Mouse (Mus musculus) hindbrain, embryonic 15.5 days (tissue): ENCODE measurements at regions not wholly inside any gene's neighbourhood (a gene's known extent, or its start where the extent isn't known, plus 50 kb on each side); places are given as distances from the start of the nearest gene placed in this dataset.

Source experiments
- ATAC-seq: fragments of 200-750 bp; cut with Nextera tagmentation; 2 replicates; pipeline ENCODE4 v1.8.0; 2017; ENCODE audit warnings: low read depth, moderate number of reproducible peaks, moderate TSS enrichment; ENCODE audit not compliant: low FRiP score
- H3K27ac ChIP-seq: fragments of 300-500 bp; sonication (generic); replicated peaks from 2 replicates; pipeline ENCODE4 v1.5.1; 2015; ENCODE audit warnings: mild to moderate bottlenecking, inconsistent platforms
- H3K27me3 ChIP-seq: fragments of 300-500 bp; sonication (generic); 2 replicates; pipeline ENCODE4 v1.6.1; 2015; ENCODE audit warnings: control low read depth, inconsistent platforms
- H3K36me3 ChIP-seq: fragments of 300-500 bp; sonication (generic); 2 replicates; pipeline ENCODE4 v1.6.1; 2015; ENCODE audit warnings: control low read depth, inconsistent platforms
- H3K4me1 ChIP-seq: fragments of 300-500 bp; sonication (generic); replicated peaks from 2 replicates; pipeline ENCODE4 v1.6.1; 2015; ENCODE audit warnings: control low read depth, inconsistent platforms
- H3K4me2 ChIP-seq: fragments of 300-500 bp; sonication (generic); 2 replicates; pipeline ENCODE4 v1.6.1; 2015; ENCODE audit warnings: moderate library complexity, mild to moderate bottlenecking, inconsistent platforms
- H3K4me3 ChIP-seq: fragments of 300-500 bp; sonication (generic); 2 replicates; pipeline ENCODE4 v1.5.1; 2015; ENCODE audit warnings: mild to moderate bottlenecking, inconsistent platforms
- H3K9ac ChIP-seq: fragments of 300-500 bp; sonication (generic); 2 replicates; pipeline ENCODE4 v1.6.1; 2015; ENCODE audit warnings: inconsistent platforms
- H3K9me3 ChIP-seq: fragments of 300-500 bp; sonication (generic); 2 replicates; pipeline ENCODE4 v1.6.1; 2016; ENCODE audit warnings: control low read depth, inconsistent platforms
- WGBS: fragments of 180-500 bp; shearing (Covaris S2); methylation state at CpG from one replicate; pipeline ENCODE4 v1.1.7; 2015; 5-methylcytosine and 5-hydroxymethylcytosine counted together

GRCm38 (mm10) chr9:97189646-97190045 lies 78.7 kb upstream of the Slc25a36 start:
- H3K4me3 ChIP-seq, result no peak overlapping the region
- H3K36me3 ChIP-seq, result no peaks in the 10 kb centered on the region
- WGBS, result 86% methylated on average over 4 of the region's 4 CpGs
- H3K4me2 ChIP-seq, result no peak overlapping the region
- no peak overlapping the region for H3K27ac ChIP-seq
- H3K9ac ChIP-seq, result no peak overlapping the region
- H3K9me3 ChIP-seq, result no peaks in the 10 kb centered on the region
- no peaks in the 10 kb centered on the region for H3K4me1 ChIP-seq
- no peak for ATAC-seq
- no peaks in the 10 kb centered on the region for H3K27me3 ChIP-seq

GRCm38 (mm10) chr9:97188616-97189330 lies 77.8 kb upstream of the Slc25a36 start:
- H3K27ac ChIP-seq, result no peak overlapping the region
- 86% methylated on average over 7 of the region's 7 CpGs for WGBS
- no peak for ATAC-seq

GRCm38 (mm10) chr9:97173230-97173951 lies 62.4 kb upstream of the Slc25a36 start:
- Histone ChIP-seq H3K4me3 (no peak overlapping the region), H3K9ac (no peak overlapping the region), H3K4me2 (no peak overlapping the region), H3K27me3 (no peaks in the 10 kb centered on the region), H3K4me1 (no peaks in the 10 kb centered on the region), H3K27ac (no peak overlapping the region), H3K9me3 (no peaks in the 10 kb centered on the region), H3K36me3 (no peaks in the 10 kb centered on the region)
- WGBS, result 78% methylated on average over 5 of the region's 5 CpGs
- ATAC-seq, result no peak

More at GRCm38 (mm10) chr9:97188616-97189330, 77.8 kb upstream of the Slc25a36 start:
- no peak overlapping the region for H3K4me2 ChIP-seq
- H3K4me3 ChIP-seq, result no peak overlapping the region
- H3K27me3 ChIP-seq, result no peaks in the 10 kb centered on the region
- H3K9ac ChIP-seq, result no peak overlapping the region
- no peaks in the 10 kb centered on the region for H3K4me1 ChIP-seq
- H3K36me3 ChIP-seq, result no peaks in the 10 kb centered on the region
- no peaks in the 10 kb centered on the region for H3K9me3 ChIP-seq

- Histone ChIP-seq H3K27ac (no peak overlapping the region), H3K4me3 (no peak overlapping the region), H3K9ac (no peak overlapping the region), H3K36me3 (no peaks in the 10 kb centered on the region), H3K4me1 (no peaks in the 10 kb centered on the region), H3K27me3 (no peaks in the 10 kb centered on the region), H3K4me2 (no peak overlapping the region), H3K9me3 (no peaks in the 10 kb centered on the region)
- WGBS, result 6% methylated on average over 3 of the region's 3 CpGs
- no peak for ATAC-seq
Observed at GRCm38 (mm10) chr9:97172075-97172474, 61.1 kb upstream of the Slc25a36 start.

GRCm38 (mm10) chr9:97171484-97171883 lies 60.5 kb upstream of the Slc25a36 start:
- Histone ChIP-seq H3K27ac (no peak overlapping the region), H3K27me3 (no peaks in the 10 kb centered on the region), H3K4me1 (no peaks in the 10 kb centered on the region), H3K4me2 (no peak overlapping the region), H3K9me3 (no peaks in the 10 kb centered on the region), H3K9ac (no peak overlapping the region), H3K4me3 (no peak overlapping the region), H3K36me3 (no peaks in the 10 kb centered on the region)
- ATAC-seq, result no peak
- 93% methylated on average over 4 of the region's 4 CpGs for WGBS

GRCm38 (mm10) chr9:97170836-97171235 lies 59.9 kb upstream of the Slc25a36 start:
- WGBS, result 53% methylated on average over 1 of the region's 1 CpGs
- Histone ChIP-seq H3K27me3 (no peaks in the 10 kb centered on the region), H3K9me3 (no peaks in the 10 kb centered on the region), H3K4me2 (no peak overlapping the region), H3K36me3 (no peaks in the 10 kb centered on the region), H3K4me3 (no peak overlapping the region), H3K4me1 (no peaks in the 10 kb centered on the region), H3K27ac (no peak overlapping the region), H3K9ac (no peak overlapping the region)
- ATAC-seq, result no peak

GRCm38 (mm10) chr9:97162465-97162864 lies 51.5 kb upstream of the Slc25a36 start:
- Histone ChIP-seq H3K4me3 (no peak overlapping the region), H3K4me2 (no peak overlapping the region), H3K27me3 (no peaks in the 10 kb centered on the region), H3K36me3 (no peaks in the 10 kb centered on the region), H3K27ac (no peak overlapping the region), H3K9ac (no peak overlapping the region), H3K9me3 (no peaks in the 10 kb centered on the region), H3K4me1 (no peaks in the 10 kb centered on the region)
- 33% methylated on average over 2 of the region's 2 CpGs for WGBS
- ATAC-seq, result no peak
